Mouse (Mus musculus): Measurements from ENCODE around the gene Rag2.
A peak's percentile ranks its signal among the peaks of the same experiment; 100 is the strongest.

The Rag2 gene

GRCm38 (mm10) chr2:101624526-101624925 is at the start of gene Rag2:
TSS of gene Rag2 (plus strand) at chr2:101624718.
- DNase-seq = no peak

DNA sequence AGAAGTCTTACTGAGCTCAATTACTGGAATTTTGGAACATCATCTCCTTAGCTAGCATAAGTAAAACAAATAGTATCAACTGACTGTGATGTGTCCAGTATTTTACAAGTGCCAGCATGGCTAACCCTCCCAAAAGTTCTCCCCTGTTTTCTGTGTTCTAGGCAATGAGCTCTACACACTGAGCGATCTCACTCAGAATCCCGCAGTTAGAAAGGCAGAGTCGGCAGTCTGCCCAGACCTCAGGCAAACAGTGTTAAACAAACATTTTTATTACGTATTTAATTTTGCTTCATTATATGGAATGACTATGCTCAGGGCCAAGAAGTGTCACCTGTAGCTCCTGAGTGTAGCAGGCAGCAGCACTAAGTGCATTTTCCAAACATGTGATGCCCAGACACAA is 47.3 kb upstream of the Rag2 start:
- no peak for DNase-seq

DNA sequence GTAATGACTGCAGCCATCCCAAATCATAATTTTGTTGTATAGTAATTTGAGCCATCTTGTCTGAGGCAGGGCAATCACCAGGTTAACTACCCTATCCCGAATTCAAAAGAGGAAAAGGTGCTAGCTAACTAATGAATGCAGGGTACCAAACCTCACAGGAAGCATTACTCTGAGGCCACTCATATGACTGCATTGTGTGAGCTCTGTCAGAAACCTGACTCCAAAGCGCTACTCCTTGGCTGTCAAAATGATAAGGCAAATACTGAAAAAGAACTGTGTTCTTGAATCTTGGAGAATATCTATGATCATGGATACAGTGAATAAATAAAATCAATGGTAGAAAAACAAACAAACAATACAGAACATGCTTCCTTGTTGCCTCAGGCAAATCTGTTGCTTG is 44.5 kb upstream of the Rag2 start:
- DNase-seq = no peak

DNA sequence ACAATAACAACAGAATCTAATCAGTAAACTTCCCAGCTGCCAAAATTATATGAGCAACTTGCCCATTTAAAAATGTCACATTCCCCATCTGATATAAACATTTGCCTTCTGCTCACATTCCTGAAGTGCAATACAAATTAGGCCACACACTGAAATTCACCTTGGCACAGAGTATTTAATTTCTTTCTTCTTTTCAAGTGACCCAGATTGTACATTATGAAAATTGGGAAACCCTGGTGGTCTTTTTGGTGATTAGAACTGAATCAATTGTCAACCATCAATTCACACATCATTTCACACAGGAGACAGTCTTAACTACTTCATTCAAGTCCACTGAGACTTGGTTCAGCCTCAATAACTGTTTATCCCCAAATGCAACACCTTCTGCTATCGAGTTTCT is 44.1 kb upstream of the Rag2 start:
- DNase-seq = no peak

DNA sequence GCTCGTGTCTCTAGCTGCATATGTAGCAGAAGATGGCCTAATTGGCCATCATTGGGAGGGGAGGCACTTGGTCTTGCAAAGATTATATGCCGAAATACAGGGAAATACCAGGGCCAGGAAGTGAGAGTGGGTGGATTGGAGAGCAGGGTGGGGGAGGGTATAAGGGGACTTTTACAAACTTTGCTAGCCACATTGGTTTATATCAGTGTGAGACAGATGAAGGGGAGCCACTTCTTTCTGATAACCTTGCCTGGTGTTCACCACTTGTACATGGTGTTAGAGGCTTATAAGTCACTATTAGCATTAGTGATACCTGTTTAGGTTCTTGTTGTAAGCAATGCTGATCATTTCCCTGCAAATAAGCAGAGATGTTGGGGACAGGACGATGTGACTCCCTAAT is 43.5 kb upstream of the Rag2 start:
- DNase-seq = no peak

GRCm38 (mm10) chr2:101581418-101581817 is 43.1 kb upstream of the Rag2 start:
- DNase-seq = no peak

DNA sequence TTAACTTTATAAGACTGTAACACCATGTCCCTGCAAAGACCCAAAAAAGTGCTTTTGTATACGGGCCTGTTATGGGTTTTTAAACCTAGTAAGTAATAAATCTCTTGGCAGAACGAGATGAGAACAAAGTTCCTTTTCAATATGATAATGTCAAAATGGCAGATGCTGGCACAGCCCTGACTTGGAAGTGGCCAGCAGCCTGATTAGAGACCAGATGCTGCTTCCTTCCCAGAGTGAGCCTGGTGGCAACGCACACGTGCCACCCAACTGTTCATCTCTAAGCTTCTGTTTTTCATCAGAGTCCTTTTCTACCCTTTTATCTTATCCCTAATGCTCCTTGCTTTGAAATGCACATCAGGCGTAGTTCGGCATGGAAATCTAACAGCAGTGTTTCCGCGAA is 33.2 kb upstream of the Rag2 start:
- DNase-seq = no peak

- DNase-seq = no peak
Observed at GRCm38 (mm10) chr2:101592023-101592841, 32.3 kb upstream of the Rag2 start.

GRCm38 (mm10) chr2:101592886-101593285 is 31.6 kb upstream of the Rag2 start:
- no peak for DNase-seq

DNA sequence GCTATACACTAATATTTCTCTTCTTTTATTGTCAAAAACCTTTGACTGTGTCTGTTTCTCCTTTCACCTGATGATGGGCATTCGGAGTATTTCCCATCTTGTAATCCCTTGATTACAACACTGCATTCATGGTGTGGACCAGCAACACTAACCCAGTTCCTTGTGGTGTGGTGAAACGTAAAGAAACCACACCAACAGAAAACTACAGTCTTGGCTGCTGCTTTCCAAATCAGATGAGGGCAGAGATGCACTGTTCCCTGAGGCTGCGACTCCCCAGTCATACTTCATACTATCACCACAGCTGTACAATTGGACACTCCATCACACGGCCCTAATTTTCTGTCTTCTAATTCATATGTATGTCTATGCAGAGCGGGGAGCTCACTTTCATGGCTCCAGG is 29.8 kb upstream of the Rag2 start:
- no peak for DNase-seq

GRCm38 (mm10) chr2:101597186-101597585 is 27.3 kb upstream of the Rag2 start:
- no peak for DNase-seq

DNA sequence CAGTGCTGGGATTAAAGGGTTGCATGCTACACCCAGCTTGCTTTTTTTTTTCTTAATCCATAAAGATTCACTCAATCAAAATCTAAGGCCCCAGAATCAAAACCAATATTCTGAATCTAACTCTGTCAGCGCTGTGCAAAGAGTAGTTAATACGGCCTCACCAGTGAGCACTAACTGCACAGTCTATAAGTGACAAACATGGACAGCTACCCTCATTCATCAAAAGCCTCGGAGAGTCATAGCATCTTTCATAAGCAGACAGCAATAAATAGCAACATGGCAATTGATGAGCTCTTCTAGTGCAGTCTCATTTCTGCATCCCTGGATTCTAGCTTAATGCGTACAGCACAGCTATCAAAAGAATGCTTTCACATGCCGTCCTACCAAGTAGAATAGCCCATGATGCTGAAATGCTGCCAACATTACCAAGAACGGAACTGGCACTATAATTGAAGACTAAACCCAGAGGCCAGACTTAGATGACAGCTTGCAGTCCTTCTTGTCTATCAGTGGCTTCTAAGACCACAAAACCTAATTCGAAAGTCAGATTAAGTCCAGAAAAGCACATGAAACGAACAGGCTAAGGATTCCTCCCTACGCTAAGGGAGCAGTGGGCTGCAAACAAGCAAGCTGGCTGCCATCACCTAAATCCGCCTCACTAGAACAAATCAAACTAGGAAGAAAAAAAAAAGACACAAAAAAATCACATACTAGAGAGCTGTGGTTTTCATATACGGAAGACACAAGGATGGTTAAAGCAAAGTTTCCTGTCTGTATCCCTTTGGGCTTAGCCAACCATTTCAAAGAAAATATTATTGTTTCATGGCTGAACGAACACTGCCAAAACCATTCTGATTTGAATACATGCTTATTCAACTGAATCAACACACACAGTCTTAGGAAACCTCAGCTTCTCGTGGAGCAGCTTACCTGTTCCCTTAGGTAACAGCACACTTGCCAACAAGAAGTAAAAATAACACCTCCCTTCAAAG is 26.0 kb upstream of the Rag2 start:
- DNase-seq = no peak

DNA sequence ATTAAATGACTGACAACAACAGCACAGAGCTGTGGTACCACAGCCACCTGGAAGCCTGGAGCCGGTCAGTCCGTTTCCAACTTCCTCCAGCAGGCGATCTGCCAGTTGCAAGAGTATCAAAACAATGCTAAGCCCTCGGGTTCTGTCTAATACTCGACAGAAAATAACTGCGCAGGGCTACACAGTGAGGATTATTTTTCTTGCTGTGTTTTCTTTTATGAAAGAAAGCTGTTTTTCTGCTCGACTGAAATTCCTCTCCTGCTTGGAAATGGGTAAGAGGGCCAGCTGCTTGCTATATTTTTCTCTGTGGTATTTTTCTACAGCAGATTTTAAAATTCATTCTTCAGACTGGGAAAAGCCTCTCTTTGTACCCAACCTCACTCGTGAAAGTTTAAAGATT is 23.8 kb upstream of the Rag2 start:
- DNase-seq = peak; percentile 22

DNA sequence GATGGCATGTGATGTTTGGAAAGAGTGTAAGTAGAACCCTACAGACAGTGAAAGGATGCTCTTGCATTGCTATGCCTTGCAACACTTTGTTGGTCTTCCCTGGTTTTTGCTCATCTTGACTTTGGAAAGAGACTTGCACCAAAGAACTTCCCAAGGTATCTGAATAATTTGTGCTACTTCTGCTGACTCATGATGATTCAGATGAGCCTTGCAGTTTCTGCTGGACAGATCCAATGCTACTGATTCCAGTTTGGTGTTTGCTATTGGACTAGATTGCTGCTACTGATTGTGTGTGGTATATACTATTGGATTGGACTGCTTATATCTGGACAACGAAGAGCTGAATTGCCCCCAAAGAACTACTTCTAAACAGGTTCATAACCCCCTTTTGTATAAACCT is 21.4 kb upstream of the Rag2 start:
- no peak for DNase-seq

DNA sequence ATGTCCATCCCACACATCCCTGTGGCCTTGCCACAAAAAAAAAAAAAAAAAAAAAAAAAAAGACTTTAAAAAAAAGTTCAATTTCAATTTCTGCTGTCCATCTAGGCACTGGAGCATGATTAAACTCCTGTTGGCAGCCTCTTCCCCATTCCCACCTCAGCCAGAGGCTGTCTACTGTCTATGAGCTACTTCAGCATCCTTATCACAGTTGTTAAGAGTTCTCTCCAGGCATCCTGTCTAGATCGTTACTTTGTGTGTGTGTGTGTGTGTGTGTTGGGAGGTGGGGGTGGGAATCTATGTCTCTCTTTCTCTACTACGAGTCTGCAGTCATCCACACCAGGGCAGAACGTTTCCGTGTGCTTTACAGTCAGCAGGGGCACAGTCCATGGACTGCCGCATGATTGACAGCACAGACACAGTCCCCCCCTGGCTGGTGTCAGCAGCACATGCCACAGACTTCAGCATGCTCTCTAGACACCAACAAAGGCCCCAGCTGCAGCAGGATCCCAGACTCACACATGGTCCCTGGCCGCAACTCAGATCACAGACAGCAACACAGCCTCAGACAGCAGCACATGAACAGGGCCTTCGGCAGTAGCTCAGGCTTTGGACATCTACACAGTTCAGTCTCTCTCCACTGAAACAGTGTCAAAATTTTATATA is 16.2 kb upstream of the Rag2 start:
- no peak for DNase-seq

GRCm38 (mm10) chr2:101610861-101611260 is 13.7 kb upstream of the Rag2 start:
- DNase-seq = no peak

DNA sequence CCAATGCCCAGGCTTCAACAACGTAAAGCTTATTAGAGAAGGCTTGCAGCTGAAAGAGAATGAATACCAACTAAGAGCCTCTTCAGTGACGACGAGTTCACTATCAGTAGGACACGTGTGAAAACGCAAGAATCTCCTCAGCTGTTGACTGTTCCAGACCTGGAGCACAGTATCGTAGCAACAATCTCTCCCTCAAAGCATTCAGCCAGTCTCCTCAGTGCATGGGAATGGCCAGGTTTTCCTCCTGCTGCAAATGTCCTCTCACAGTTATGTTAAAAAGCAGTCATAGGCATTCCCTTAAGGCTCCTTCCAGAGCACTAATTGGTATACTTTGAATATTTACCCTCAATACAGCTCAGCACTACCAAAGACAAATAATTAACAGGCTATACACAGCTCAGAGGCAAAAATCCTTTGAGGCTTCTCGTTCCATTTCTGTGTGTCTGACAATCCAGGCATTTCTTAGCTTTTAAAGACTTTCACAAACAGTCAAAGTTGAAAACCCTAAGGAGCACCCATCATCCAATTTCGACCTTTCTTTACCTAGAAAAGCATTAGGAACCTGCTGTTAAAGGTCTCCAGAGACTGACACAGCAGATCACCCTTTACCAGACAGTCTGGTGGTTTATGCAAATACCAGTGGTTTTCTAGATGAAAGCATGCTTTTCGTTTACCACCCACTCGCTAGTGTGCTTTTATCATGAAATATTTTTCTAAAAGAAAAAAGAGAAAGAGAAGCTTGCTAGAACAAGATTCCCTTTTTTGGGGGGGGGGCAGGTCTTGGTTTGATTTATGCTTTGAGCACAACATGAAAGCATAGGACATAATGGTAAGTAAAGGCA is 8.8 kb upstream of the Rag2 start:
- DNase-seq = no peak

GRCm38 (mm10) chr2:101618373-101618772 is 6.1 kb upstream of the Rag2 start:
- no peak for DNase-seq

- DNase-seq = no peak
Observed at GRCm38 (mm10) chr2:101620899-101621298, 3.6 kb upstream of the Rag2 start.

- DNase-seq = no peak
Observed at GRCm38 (mm10) chr2:101621611-101622010, 2.9 kb upstream of the Rag2 start.

DNA sequence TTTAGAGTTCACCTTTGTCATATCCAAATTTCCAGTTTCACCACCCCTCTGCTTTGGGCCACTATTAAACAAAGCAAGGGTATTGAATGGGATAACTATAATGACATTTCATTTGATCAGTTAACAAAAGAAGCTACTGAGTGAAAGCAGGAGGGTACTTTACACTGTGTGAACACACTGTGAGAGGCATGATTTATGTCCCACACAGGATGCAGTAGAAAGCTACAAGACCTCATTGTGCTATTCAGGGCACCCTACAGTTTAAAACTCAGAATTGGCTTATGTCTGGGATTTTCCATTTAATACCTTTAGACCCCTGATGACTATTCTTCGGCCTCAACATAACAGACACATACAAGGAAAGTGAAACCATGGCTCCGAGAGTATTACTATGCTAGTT is 1.5 kb upstream of the Rag2 start:
- DNase-seq = no peak

- no peak for DNase-seq
Observed at GRCm38 (mm10) chr2:101624011-101624410, 507 bp upstream of the Rag2 start.

All from kidney, adult 11 months (tissue).